Mouse (Mus musculus): ENCODE measurements around the gene Rcan2.
"Not testable (repeated sequence)": the region's sequence is repeated elsewhere in the genome, so short reads cannot be mapped to it uniquely, and the experiment has no call there.

Rcan2 gene

DNA sequence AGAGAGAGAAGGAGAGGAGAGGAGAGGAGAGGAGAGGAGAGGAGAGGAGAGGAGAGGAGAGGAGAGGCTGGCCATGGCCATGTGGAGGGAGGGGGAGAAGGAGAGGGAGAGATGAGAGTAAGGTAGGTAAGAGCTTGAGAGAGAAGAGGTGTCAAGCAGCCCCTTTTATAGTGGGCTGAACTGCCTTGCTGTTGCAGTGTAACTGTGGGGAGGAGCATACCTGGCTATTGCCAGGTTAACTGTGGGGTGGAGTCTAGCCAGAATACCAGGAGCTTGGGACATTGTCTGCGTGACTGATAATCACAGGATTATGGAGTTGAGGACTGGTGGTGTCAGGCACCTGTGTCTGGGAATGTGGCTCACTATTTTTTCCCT, 24.2 kb downstream of the Rcan2 start:
- not testable (repeated sequence) for DNase-seq (ENCODE audit: low spot score in 2 of 2)

- DNase-seq (ENCODE audit: low spot score in 2 of 2): no peak
These were observed 26.1 kb downstream of the Rcan2 start for GRCm38 (mm10) chr17:43827261-43827660.

- DNase-seq (ENCODE audit: low spot score in 2 of 2): no peak
These were observed 31.4 kb downstream of the Rcan2 start for GRCm38 (mm10) chr17:43832401-43833124.

DNA sequence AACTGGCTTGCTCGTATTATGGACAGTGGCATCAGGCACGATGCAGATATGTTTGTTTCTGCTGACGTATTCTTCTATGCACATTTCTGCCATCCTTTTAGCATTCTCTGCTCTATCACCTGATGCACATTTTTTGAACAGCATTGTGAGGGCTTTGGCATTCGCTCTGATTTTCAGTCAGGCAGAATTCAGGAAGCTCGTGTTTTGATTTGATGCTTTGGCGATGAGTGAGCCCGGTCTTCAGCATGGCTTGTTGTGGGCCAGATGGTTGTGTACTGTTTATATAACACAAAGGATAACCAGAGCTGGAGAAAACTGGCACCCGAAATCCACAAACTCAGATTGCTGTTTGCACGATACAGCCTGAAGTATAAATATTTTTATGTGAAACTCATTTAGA, 39.1 kb downstream of the Rcan2 start:
- no peak for DNase-seq (ENCODE audit: low spot score in 2 of 2)

GRCm38 (mm10) chr17:43846714-43847113, 45.6 kb downstream of the Rcan2 start:
- DNase-seq (ENCODE audit: low spot score in 2 of 2): no peak

DNA sequence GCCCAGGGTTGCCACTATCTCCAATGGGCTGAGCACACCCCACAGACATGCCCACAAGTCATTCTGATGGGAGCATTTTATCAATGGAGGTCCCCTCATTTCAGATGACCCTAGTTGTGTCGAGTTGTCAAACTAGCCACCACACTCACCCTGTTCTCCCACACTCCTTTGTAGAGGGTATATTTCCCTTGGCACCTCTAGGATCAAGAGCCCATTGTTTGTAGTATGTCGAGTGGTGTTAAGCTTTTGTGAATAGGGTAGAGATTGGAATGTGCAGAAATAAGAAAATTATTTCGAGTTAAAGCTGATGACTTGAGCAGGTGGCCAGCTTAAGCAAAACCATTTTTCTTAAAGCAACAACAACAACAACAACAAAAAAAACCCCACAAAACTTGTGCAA, 47.8 kb downstream of the Rcan2 start:
- DNase-seq (ENCODE audit: low spot score in 2 of 2): no peak

DNA sequence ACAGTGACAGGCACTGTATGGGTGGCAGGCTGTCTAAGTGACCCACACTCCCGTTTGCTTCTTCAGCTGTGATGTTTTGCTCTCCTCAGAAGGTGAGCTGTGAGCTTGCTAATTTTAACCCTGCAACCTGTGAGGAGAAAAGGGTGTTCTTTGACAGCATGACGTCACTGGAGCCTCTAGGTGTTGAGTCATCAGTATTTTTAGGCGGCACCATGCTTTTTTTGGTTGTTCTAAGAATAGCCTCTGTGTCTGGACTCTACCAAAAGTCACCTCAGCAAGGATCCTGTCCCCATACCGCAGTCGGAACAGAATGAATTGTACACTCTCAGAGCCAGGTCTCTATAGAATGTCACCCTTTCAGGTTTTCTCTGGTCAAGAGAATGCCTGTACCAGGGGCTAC, 54.0 kb downstream of the Rcan2 start:
- no peak for DNase-seq (ENCODE audit: low spot score in 2 of 2)

GRCm38 (mm10) chr17:43856081-43856480, 54.9 kb downstream of the Rcan2 start:
- DNase-seq (ENCODE audit: low spot score in 2 of 2): no peak

DNA sequence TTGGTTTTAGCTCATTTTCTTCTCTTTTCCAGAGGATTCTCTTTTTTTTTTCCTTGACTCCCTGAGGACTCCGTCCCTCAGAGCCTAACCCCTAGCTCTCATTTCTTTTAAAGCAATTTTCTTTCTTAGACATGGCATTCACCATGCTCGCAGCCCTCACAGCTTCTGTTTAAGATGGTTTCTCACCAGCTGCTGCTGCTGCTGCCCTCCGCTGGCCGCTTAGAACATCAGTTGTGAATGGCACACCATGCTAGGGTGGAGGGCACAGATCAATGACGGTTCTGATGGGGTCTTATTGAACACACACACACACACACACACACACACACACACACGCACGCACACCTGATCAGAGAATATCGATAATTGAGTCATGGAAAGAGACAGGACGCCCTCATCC, 67.7 kb downstream of the Rcan2 start:
- no peak for DNase-seq (ENCODE audit: low spot score in 2 of 2)

DNA sequence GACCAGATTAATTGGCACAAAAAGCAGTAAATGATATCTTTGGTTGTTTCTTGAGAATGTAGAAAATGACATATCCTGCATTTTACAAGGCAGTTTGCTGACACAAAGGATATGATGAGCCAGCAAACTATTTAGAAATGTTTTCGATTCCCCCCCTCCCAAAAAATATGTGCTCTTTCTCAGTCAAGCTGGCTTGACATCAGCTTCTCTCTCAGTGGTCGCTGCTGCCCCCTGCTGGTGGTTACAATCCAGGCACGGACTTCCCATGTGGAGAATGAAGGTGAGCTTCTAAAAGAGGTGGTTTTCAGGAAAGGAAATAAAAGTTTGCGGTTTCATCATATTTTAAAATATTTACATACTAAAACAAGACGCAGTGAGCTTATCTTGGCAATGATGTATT, 68.5 kb downstream of the Rcan2 start:
- DNase-seq (ENCODE audit: low spot score in 2 of 2): peak; percentile 73 to 82

DNA sequence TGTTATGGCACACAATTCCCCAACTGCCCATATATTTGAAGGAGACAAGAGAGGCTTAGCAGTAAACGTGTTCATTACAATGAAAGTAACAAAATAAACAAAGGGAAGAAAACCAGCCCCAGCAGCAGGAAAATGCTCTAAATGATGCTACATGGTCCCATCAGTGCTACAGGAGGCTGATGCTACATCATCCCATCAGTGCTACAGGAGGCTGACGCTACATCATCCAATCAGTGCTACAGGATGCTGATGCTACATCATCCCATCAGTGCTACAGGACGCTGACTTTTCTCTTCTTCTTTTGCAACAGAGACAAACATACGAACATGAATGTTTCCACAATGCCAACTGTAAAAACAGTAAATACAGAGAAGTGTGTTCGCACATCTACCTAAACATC, 73.3 kb downstream of the Rcan2 start:
- no peak for DNase-seq (ENCODE audit: low spot score in 2 of 2)

DNA sequence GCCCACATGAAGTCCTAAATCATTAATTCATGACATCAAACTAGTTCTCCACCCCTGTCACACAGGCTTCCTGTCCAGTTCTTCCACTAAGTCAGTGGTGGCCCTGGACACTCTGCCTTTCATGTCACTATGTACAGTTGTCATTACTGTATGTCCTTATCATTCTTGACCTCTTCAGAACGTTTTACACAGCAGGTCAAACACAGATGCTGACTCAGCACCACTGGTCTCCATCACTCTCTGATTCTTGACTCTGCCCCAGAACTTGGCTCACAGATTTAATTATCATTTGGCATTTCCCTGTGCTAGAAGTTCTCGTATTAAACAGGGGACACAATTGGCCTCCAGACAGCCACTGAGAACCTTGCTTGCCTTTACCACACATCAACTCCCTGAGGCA, 76.3 kb downstream of the Rcan2 start:
- DNase-seq (ENCODE audit: low spot score in 2 of 2): no peak

DNA sequence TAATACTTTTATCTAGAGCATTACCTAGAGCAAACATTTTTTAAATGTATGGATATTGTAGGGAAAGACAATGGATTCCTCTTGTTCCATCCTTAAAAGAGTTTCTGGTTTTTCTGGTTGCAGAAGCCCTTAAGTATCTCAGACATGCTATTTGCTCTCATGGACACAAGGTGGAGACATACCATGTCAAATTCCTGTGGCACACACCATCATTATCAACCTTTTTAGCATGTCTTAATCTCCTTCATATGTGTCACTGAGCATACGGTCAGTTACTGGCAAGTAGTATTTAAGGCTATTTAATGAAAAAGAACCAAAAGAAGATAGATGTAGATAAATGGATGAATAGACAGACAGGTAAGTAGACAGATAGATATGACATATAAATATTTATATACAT, 81.9 kb downstream of the Rcan2 start:
- no peak for DNase-seq (ENCODE audit: low spot score in 2 of 2)

GRCm38 (mm10) chr17:43886262-43886661, 85.1 kb downstream of the Rcan2 start:
- no peak for DNase-seq (ENCODE audit: low spot score in 2 of 2)

DNA sequence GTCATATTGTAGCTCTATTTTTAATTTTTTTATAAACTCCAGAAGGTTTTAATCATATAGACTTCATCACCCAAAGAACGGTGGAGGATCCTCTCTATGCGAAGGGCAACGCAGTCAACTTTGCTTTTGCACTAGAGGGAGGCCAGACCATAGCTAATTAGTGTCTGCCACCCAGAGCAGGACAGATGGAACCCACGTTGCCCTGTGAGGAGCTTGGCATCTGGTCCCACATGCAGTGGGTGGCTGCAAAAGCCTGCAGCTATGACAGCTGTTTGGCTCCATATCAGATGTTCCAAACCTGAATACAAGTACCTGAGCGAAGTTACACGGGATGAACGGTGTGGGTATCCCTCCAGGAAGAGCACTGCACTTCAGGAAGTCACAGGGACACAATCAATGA, 86.8 kb downstream of the Rcan2 start:
- no peak for DNase-seq (ENCODE audit: low spot score in 2 of 2)

DNA sequence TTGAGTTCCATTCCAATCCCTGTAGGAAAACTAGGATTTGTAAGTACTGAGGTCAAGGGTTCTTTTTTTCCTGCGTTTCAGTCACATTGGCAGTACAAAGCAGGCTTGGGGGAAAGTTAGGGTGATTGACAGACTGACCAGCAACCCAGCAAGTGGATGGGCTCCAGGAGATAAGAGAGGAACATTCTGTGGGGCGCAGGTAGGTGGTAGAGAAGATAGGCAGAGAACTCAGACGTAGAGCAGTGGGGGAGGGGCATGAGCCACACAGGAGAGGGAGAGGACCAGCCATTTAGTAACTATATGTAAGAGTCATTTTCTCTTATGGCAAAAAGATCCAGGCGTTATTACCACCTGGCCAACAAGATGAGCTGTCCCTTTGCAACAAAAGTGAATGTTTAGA, 96.2 kb downstream of the Rcan2 start:
- no peak for DNase-seq (ENCODE audit: low spot score in 2 of 2)

- no peak for DNase-seq (ENCODE audit: low spot score in 2 of 2)
These were observed 98.4 kb downstream of the Rcan2 start for GRCm38 (mm10) chr17:43899405-43900092.

DNA sequence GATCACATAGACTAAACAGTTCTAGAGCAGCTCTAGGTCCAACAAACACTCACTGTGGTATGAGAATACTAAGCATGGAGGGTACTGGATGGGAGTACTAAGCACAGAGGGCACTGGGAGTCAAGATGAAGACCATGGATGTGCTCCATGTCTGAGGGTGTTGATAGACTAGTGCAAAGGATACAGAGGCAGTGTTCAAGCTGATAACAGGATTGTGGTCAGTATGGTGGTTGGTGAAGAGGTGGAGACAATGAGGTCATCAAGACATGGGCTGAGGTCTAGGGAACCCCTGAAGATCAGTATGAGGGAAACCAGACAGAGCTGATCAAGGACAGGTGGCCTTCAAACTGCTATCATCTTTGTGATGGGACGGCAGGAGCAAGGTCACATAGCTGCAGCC, 99.0 kb downstream of the Rcan2 start:
- no peak for DNase-seq (ENCODE audit: low spot score in 2 of 2)

- no peak for DNase-seq (ENCODE audit: low spot score in 2 of 2)
These were observed 100.3 kb downstream of the Rcan2 start for GRCm38 (mm10) chr17:43901474-43901873.

GRCm38 (mm10) chr17:43903807-43904771, 102.9 kb downstream of the Rcan2 start:
- no peak for DNase-seq (ENCODE audit: low spot score in 2 of 2)

DNA sequence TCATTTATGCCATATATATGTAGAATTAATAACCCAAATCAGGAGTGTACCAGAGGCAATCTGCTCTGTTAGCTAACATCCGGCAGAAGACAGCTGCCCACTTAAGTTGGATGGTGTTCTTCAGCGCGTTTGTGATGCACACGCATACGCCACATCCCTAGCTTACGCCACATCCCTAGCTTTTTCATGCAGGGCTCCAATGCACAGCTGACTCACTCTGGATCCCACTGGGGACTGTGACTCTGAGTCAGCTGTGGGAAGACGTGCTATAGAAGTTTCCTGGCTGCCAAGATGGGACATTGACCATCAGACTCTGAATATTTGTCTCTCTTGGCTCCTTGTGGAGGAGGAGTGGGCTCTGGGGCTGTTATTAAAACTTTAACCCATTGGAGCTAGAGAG, 103.7 kb downstream of the Rcan2 start:
- DNase-seq (ENCODE audit: low spot score in 2 of 2): no peak

DNA sequence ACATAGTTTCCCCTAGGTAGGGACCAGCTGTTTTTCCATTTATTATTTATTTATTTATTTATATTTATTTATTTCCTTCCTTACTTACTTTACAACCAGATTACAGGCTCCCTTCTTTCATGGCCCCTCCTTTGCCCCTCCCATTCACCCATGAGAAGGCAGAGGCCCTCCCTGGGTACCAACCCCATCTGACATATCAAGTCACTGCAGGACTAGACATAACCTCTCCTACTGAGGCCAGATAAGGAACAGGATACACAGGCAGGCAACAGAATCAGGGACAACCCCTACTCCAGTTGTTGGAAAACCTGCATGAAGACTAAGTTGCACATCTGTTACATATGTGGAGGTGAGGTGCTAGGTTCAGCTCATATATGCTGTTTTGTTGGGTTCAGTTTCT, 105.6 kb downstream of the Rcan2 start:
- DNase-seq (ENCODE audit: low spot score in 2 of 2): no peak

GRCm38 (mm10) chr17:43916128-43916527, 115.0 kb downstream of the Rcan2 start:
- DNase-seq (ENCODE audit: low spot score in 2 of 2): no peak
